Mouse (Mus musculus): ENCODE data around the gene Tsnax.

GRCm38 (mm10) chr8:125034669-125035068 is 21.9 kb downstream of the Tsnax start:
- TF ChIP-seq HCFC1 (IDR thresholded peaks at IDR 0.05; ENCODE audit: borderline replicate concordance, insufficient read depth, low read length) (no peak), ZNF384 (IDR thresholded peaks at IDR 0.05; ENCODE audit: low read depth, low read length) (no peak)

Measured in ES-E14 (cell line).